22 mouse cellular contexts compared by ENCODE assay signal in the genomic region with DNA sequence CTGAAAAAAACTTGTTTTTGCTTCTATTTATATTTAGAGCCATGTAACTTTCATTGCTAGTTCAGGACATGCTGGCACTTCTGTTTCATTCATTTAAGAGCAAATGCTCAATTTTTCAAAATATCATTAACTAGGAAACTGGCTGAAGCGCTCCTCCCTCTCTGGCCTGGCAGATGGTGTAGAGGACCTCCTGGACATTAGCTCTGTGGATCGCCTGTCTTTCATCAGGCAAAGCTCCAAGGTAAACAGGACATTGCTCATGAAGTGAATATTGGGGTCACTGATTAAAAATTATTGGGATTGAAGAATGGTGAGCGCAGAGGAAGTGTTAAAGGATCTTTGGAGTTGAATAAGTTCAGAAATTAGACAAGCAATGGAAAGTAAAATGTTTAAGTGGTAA.
DNase-seq lines count a peak whose midpoint lies in the region; ATAC-seq and TF ChIP-seq lines count a peak whose summit lies in the region.
"Had no signal": no experiment of that assay in that cellular context is flagged by ENCODE, and none has a peak within 500 bp of the region (broad histone marks: within the 10 kb centered on the region; RNA-seq: fewer than 3 reads in every experiment).

No protein-coding gene starts in this region.

- H3K27ac ChIP-seq in liver, adult 2 months (replicated peaks; ENCODE audit: insufficient read depth, low read depth, low read length): no peak overlapping the region
- no peak overlapping the region for H3K27ac ChIP-seq in liver, embryonic 12.5 days
- H3K27ac ChIP-seq in cerebellum, adult 2 months (ENCODE audit: insufficient read depth, low read length): no peak overlapping the region; the same call in 1 of the 2 replicates
- no peak overlapping the region for H3K27ac ChIP-seq in liver, postnatal 0 days (ENCODE audit: low read depth)
- H3K27ac ChIP-seq: embryonic facial prominence, embryonic 12.5 days; forebrain, embryonic 15.5 days; heart, embryonic 10.5 days; hindbrain, embryonic 12.5 days had no signal

- TF ChIP-seq POLR2A in liver, adult 2 months (IDR thresholded peaks at IDR 0.05; ENCODE audit: extremely low read depth, insufficient read depth, low read length): no peak
- no peak for TF ChIP-seq POLR2A in cerebellum, adult 2 months (IDR thresholded peaks at IDR 0.05; ENCODE audit: borderline replicate concordance, insufficient read depth, low read length)

- no peak overlapping the region for H3K4me3 ChIP-seq in liver, adult 2 months (ENCODE audit: insufficient read depth, low read depth, low read length)
- H3K4me3 ChIP-seq in liver, embryonic 12.5 days: no peak overlapping the region
- H3K4me3 ChIP-seq in cerebellum, adult 2 months (replicated peaks; ENCODE audit: insufficient read depth, low read depth, low read length): no peak overlapping the region
- H3K4me3 ChIP-seq in liver, postnatal 0 days (ENCODE audit: low read depth, low read length): no peak overlapping the region
- H3K4me3 ChIP-seq: embryonic facial prominence, embryonic 12.5 days; forebrain, embryonic 15.5 days; heart, embryonic 10.5 days; hindbrain, embryonic 12.5 days had no signal

- TF ChIP-seq EP300 in liver, postnatal 0 days (IDR thresholded peaks at IDR 0.05; ENCODE audit: low read depth): no peak

- no peak overlapping the region for H3K4me2 ChIP-seq in liver, embryonic 12.5 days
- no peak overlapping the region for H3K4me2 ChIP-seq in liver, postnatal 0 days (ENCODE audit: low read depth, low read length)
- H3K4me2 ChIP-seq: embryonic facial prominence, embryonic 12.5 days; forebrain, embryonic 15.5 days; hindbrain, embryonic 12.5 days had no signal

- no peak overlapping the region for H3K9ac ChIP-seq in liver, adult 2 months (ENCODE audit: low read depth, low read length)
- H3K9ac ChIP-seq in liver, embryonic 12.5 days: no peak overlapping the region
- no peak overlapping the region for H3K9ac ChIP-seq in liver, postnatal 0 days (replicated peaks)
- H3K9ac ChIP-seq: embryonic facial prominence, embryonic 12.5 days; forebrain, embryonic 15.5 days; hindbrain, embryonic 12.5 days had no signal

- H3K4me1 ChIP-seq in liver, adult 2 months (ENCODE audit: control insufficient read depth, insufficient read depth, low read length): peaks cover 5% of the 10 kb centered on the region
- H3K4me1 ChIP-seq in liver, embryonic 12.5 days: no peaks in the 10 kb centered on the region
- H3K4me1 ChIP-seq in cerebellum, adult 2 months (ENCODE audit: control insufficient read depth, insufficient read depth, low read length): peaks cover 9% of the 10 kb centered on the region
- no peaks in the 10 kb centered on the region for H3K4me1 ChIP-seq in liver, postnatal 0 days (ENCODE audit: insufficient read depth)
- H3K4me1 ChIP-seq: embryonic facial prominence, embryonic 12.5 days; forebrain, embryonic 15.5 days; heart, embryonic 10.5 days; hindbrain, embryonic 12.5 days had no signal

- ATAC-seq in liver, embryonic 12.5 days: no peak
- ATAC-seq in liver, postnatal 0 days: no peak
- ATAC-seq: activated CD4-positive, CD25-positive, alpha-beta regulatory T cell, adult 4 months; forebrain, embryonic 15.5 days; hindbrain, embryonic 16.5 days; inflammation-experienced regulatory T-cells, adult 6 months; intestine, postnatal 0 days; Patski had no signal

- peak; percentile 80 for DNase-seq in liver, adult 2 months (ENCODE audit: extremely low read depth, low read depth, low spot score)
- peak; percentile 50 to 80 for DNase-seq in cerebellum, adult 2 months
- DNase-seq in cerebellum, postnatal 10 days: peak; percentile 30 to 38
- no peak for DNase-seq in left cerebral cortex, adult 9 months (ENCODE audit: low spot score in 2 of 2)
- DNase-seq in liver, postnatal 0 days: no peak
- DNase-seq in testis, postnatal 10 days (ENCODE audit: low spot score): no peak
- DNase-seq: adrenal gland, postnatal 14 days; gastrocnemius, postnatal 36 days; heart, adult 11 months; heart, postnatal 10 days; heart, postnatal 4 days had no signal

- H3K79me2 ChIP-seq in liver, adult 2 months (ENCODE audit: control insufficient read depth, insufficient read depth, low read length): no peaks in the 10 kb centered on the region

- no peaks in the 10 kb centered on the region for H3K36me3 ChIP-seq in liver, adult 2 months (ENCODE audit: control insufficient read depth, insufficient read depth, low read length)
- no peaks in the 10 kb centered on the region for H3K36me3 ChIP-seq in liver, embryonic 12.5 days
- H3K36me3 ChIP-seq in liver, postnatal 0 days (replicated peaks; ENCODE audit: insufficient read depth, low read length): no peaks in the 10 kb centered on the region
- H3K36me3 ChIP-seq: embryonic facial prominence, embryonic 12.5 days; forebrain, embryonic 15.5 days; heart, embryonic 10.5 days; hindbrain, embryonic 12.5 days had no signal

- H3K27me3 ChIP-seq in liver, adult 2 months (ENCODE audit: control insufficient read depth, insufficient read depth, low read length): no peaks in the 10 kb centered on the region
- no peaks in the 10 kb centered on the region for H3K27me3 ChIP-seq in liver, embryonic 12.5 days (replicated peaks)
- H3K27me3 ChIP-seq in cerebellum, adult 2 months (ENCODE audit: control insufficient read depth, insufficient read depth, low read length): no peaks in the 10 kb centered on the region
- H3K27me3 ChIP-seq in liver, postnatal 0 days (ENCODE audit: insufficient read depth, low read length): no peaks in the 10 kb centered on the region
- H3K27me3 ChIP-seq: CH12.LX; embryonic facial prominence, embryonic 12.5 days; forebrain, embryonic 15.5 days; hindbrain, embryonic 12.5 days had no signal

- H3K9me3 ChIP-seq in liver, embryonic 12.5 days (replicated peaks): no peaks in the 10 kb centered on the region
- H3K9me3 ChIP-seq in liver, postnatal 0 days (ENCODE audit: low read length): no peaks in the 10 kb centered on the region
- H3K9me3 ChIP-seq: embryonic facial prominence, embryonic 12.5 days; forebrain, embryonic 15.5 days; heart, embryonic 10.5 days; hindbrain, embryonic 12.5 days had no signal

- no peak for TF ChIP-seq CTCF in liver, adult 2 months (IDR thresholded peaks at IDR 0.05; ENCODE audit: low read depth, low read length)
- no peak for TF ChIP-seq CTCF in cerebellum, adult 2 months (IDR thresholded peaks at IDR 0.05; ENCODE audit: borderline replicate concordance, insufficient read depth, low read depth, low read length)
- no peak for TF ChIP-seq CTCF in liver, postnatal 0 days (IDR thresholded peaks at IDR 0.05; ENCODE audit: low read depth)

- WGBS in liver, adult 2 months: 17% methylated on average over 3 of the region's 3 CpGs
- 71% methylated on average over 3 of the region's 3 CpGs for WGBS in liver, embryonic 12.5 days (ENCODE audit: insufficient replicate concordance)
- WGBS in cerebellum, adult 2 months: 13% methylated on average over 3 of the region's 3 CpGs
- 58% methylated on average over 3 of the region's 3 CpGs for WGBS in liver, postnatal 0 days (ENCODE audit: insufficient replicate concordance)

Comparison
In these comparisons a context has a peak if more than half of its experiments do, and no peak if none do; other contexts are left out.
1. DNase-seq: peak in liver, adult 2 months (single experiment), cerebellum, adult 2 months (2 of 2) and cerebellum, postnatal 10 days (2 of 2); none in left cerebral cortex, adult 9 months (0 of 2), liver, postnatal 0 days (single experiment) and testis, postnatal 10 days (single experiment).